Mouse (Mus musculus) 416B (cell line): ENCODE measurements around the gene Cd48.
"Not testable (repeated sequence)": the region's sequence is repeated elsewhere in the genome, so short reads cannot be mapped to it uniquely, and the experiment has no call there.

ENCODE experiments used
- DNase-seq: peaks from one replicate; pipeline ENCODE4 v3.0.0; 2011; ENCODE audit warnings: low read depth

Gene Cd48

DNA sequence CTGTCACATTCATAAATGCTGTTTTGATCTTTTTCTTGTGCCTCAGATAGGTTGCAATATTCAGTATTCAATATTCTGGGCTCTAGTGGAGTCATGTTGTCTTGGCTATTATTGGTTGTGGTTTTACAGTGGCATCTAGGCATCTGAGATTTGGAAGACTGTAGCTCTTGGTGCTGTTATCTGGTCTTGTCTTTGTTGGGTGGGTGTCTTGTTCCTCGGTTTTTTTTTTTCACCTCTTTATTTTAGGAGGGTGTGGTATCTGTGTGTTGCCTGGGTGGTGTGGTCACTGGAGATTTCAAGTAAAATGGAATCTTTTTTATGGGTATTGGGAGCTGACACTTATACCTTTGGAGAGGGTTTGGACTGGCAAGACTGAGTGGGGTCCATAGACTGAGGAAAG lies 12.1 kb downstream of the Cd48 start:
- no peak for DNase-seq

DNA sequence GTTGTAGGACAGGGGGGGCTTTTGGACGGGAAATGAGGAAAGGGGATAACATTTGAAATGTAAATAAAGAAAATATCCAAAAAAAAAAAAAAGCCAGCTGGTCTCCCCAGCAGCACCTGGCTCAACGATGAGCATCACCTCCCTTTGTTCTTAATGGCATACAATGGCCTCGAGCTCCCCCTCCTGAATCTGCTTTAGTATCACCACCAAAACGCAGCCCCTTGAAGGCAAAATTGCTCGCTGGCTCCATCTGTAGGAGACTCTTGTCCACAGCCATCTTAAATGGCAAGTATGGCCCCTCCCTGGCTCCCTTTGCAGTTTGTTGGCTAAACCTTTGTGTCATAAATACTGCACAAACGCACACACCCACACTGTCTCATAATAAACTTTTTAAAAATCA lies 17.2 kb downstream of the Cd48 start:
- peak; percentile 92 for DNase-seq

DNA sequence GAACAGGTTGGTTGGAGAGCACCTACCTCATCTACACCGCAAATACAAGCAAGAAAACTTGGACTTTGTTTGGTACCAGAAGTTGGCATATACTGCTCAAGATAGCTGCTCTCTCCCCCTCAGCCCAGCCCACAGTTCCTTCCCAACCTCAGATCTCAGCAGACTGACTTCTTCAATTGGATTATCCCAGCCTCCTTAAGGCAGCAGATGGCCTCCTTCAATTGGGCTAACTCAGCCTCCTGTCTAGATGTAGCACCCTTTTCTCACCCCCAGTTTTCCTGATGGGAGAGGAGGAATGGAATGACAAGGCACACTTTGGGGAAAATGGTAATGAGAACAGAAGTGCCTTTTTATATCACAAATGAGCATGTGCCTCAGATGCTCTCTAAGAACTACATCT lies 31.9 kb downstream of the Cd48 start:
- DNase-seq: not testable (repeated sequence)

- DNase-seq: no peak
Measured at GRCm38 (mm10) chr1:171715434-171715833, 33.6 kb downstream of the Cd48 start.

- DNase-seq: no peak
Measured at GRCm38 (mm10) chr1:171716232-171716631, 34.4 kb downstream of the Cd48 start.

DNA sequence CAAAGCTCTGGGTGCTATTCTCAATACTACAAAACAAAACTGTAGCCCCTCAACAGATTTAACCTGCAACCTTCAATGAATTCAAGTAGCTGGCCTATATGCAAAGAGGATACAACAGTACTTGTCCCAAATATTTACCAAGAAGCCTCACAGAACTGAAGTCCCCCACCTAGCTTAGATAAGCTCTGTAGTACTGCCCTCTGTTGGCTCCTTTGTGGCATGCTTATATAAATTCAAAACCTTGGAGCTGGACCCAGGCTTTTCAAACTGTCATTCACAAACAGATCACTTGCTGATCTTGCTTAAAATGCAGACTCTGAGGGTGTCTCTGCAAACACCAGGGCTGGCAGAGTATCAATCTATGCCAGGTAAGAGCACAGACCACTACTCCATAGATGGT lies 49.4 kb downstream of the Cd48 start:
- peak; percentile 38 for DNase-seq

- no peak for DNase-seq
Measured at GRCm38 (mm10) chr1:171734898-171735297, 53.1 kb downstream of the Cd48 start.

DNA sequence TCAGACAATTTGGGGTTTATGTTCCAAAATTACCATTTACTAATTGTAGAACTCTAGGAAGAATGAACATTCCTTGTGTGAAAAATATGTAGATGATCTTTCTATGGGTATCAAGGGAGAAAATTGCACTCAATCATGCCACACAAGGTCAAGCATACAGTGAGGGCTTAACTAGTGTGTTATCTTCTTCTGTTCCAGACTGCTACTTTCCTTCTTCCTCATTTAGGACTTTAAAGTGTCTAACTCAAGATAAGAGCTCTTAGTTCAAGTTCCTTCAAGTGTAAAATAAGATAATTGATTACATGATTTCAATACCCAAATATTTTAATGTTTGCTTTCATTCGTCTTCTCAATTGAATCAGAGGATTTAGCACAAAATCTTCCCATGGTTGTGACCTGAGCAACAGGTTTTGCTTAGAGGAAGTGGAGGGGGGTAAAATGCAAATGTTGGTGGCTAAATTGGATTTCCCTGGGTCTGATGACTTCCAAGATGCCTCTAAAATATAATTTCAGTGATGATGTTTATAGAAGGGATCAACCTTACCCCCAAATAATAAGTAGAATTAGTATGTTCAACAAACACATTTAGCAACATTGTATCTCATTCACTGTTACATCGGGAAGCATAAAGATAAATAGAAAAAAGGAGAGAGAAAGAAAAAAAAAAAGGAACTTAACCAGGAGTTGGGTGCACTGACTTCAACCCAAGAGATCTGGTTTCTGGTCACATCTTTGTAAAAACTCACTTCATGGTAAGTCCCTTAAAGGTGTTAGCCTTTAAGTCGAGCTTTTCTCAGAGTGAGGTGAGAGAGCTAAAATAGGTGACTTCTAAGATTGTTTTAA lies 66.5 kb downstream of the Cd48 start:
- DNase-seq: no peak
